Mouse (Mus musculus) lung, embryonic 14.5 days (tissue): ENCODE results near the gene Slc16a5. TPM values are rescaled to one million over a fixed set of nuclear protein-coding genes. Genes with fewer than 3 reads are reported as not detected.

Source experiments
- ATAC-seq: fragments of 200-750 bp; cut with Nextera tagmentation; 2 replicates; pipeline ENCODE4 v1.8.0; 2017; ENCODE audit warnings: mild to moderate bottlenecking, moderate TSS enrichment, moderate library complexity; ENCODE audit not compliant: insufficient read depth
- DNase-seq: peaks from one replicate; pipeline ENCODE4 v3.0.0-alpha.2; 2015
- H3K27ac ChIP-seq: fragments of 300-500 bp; sonication (generic); 2 replicates; pipeline ENCODE4 v1.5.1; 2014; ENCODE audit warnings: low read depth, mild to moderate bottlenecking, moderate library complexity
- H3K27me3 ChIP-seq: fragments of 300-500 bp; sonication (generic); 2 replicates; pipeline ENCODE4 v1.6.1; 2014; ENCODE audit warnings: low read length, control low read depth; ENCODE audit not compliant: insufficient read depth
- H3K36me3 ChIP-seq: fragments of 300-500 bp; sonication (generic); 2 replicates; pipeline ENCODE4 v1.6.1; 2014; ENCODE audit warnings: control low read depth; ENCODE audit not compliant: insufficient read depth
- H3K4me1 ChIP-seq: fragments of 300-500 bp; sonication (generic); 2 replicates; pipeline ENCODE4 v1.6.1; 2014; ENCODE audit warnings: antibody characterized with exemption, control low read depth; ENCODE audit not compliant: insufficient read depth
- H3K4me2 ChIP-seq: fragments of 300-500 bp; sonication (generic); 2 replicates; pipeline ENCODE4 v1.6.1; 2014; ENCODE audit warnings: mild to moderate bottlenecking
- H3K4me3 ChIP-seq: fragments of 300-500 bp; sonication (generic); 2 replicates; pipeline ENCODE4 v1.5.1; 2014; ENCODE audit warnings: low read depth, low read length
- H3K9ac ChIP-seq: fragments of 300-500 bp; sonication (generic); 2 replicates; pipeline ENCODE4 v1.6.1; 2014
- H3K9me3 ChIP-seq: fragments of 300-500 bp; sonication (generic); 2 replicates; pipeline ENCODE4 v1.6.1; 2016; ENCODE audit warnings: low read depth, low read length, control low read depth
- CTCF ChIP-seq: IDR thresholded peaks from 2 replicates; pipeline ENCODE4 v1.5.1; 2016; ENCODE audit warnings: antibody characterized with exemption, low read depth
- WGBS: fragments of 180-500 bp; shearing (Covaris S2); extraction: QIAGEN DNeasy Blood & Tissue Kit; methylation state at CpG from one replicate; pipeline ENCODE4 v1.1.7; 2014; 5-methylcytosine and 5-hydroxymethylcytosine counted together
- polyA plus RNA-seq: library from polyadenylated mRNA; unstranded; fragments of >200 nt; fragmentation: Nextera tagmentation; extraction: Ambion mirVana; gene quantifications from 2 replicates; pipeline ENCODE4 v1.2.1, GENCODE M21; 2014

Slc16a5 gene
- polyA plus RNA-seq, 1 experiment from 2014 or later, result 0.28 TPM

DNA sequence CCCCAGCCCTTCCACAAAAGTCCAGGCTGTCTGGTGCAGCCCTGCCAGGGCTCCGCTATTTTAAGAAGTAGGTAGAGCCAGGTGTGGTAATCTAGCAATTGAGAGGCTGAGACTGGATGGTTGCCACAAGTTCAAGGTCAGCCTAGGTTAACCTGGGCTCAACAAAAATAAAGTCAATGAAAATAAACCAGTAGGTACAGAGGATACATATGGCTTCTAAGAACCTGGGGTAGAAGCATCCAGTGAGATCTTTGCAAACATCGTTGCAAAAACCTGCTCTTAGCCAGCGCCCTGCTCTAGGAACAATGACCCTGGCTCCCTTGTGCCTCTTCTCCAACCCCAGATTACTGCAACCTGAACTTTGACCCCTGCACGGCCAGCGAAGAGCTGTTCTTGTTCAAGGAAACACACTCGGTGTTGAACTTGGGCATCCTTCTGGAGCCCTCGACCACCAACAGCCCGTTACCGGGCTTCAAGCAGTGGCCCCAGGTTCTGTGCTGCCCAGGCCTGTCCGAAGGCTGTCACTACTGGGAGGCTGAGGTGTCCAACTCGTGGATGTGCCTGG is 14.9 kb upstream of the Slc16a5 start:
- H3K36me3 ChIP-seq, result no peaks in the 10 kb centered on the region
- WGBS, result 75% methylated on average over 11 of the region's 11 CpGs
- ATAC-seq, result no peak
- H3K4me2 ChIP-seq, result no peak overlapping the region
- no peaks in the 10 kb centered on the region for H3K9me3 ChIP-seq
- H3K4me1 ChIP-seq, result no peaks in the 10 kb centered on the region
- DNase-seq, result no peak
- no peak overlapping the region for H3K4me3 ChIP-seq
- no peaks in the 10 kb centered on the region for H3K27me3 ChIP-seq
- H3K9ac ChIP-seq, result no peak overlapping the region
- TF ChIP-seq CTCF, result no peak
- no peak overlapping the region for H3K27ac ChIP-seq

GRCm38 (mm10) chr11:115448075-115448474 is 14.2 kb upstream of the Slc16a5 start:
- Histone ChIP-seq H3K4me3 (no peak overlapping the region), H3K4me2 (no peak overlapping the region), H3K9ac (no peak overlapping the region), H3K27me3 (no peaks in the 10 kb centered on the region), H3K4me1 (no peaks in the 10 kb centered on the region), H3K9me3 (no peaks in the 10 kb centered on the region), H3K27ac (no peak overlapping the region), H3K36me3 (no peaks in the 10 kb centered on the region)
- no peak for TF ChIP-seq CTCF
- DNase-seq (no peak), ATAC-seq (no peak)
- WGBS, result 82% methylated on average over 16 of the region's 16 CpGs

GRCm38 (mm10) chr11:115448998-115449397 is 13.3 kb upstream of the Slc16a5 start:
- no peaks in the 10 kb centered on the region for H3K36me3 ChIP-seq
- no peak overlapping the region for H3K4me2 ChIP-seq
- H3K4me3 ChIP-seq, result no peak overlapping the region
- TF ChIP-seq CTCF, result no peak
- no peak for ATAC-seq
- H3K4me1 ChIP-seq, result no peaks in the 10 kb centered on the region
- no peak overlapping the region for H3K9ac ChIP-seq
- WGBS, result 57% methylated on average over 7 of the region's 7 CpGs
- H3K9me3 ChIP-seq, result no peaks in the 10 kb centered on the region
- no peak overlapping the region for H3K27ac ChIP-seq
- no peak for DNase-seq
- no peaks in the 10 kb centered on the region for H3K27me3 ChIP-seq

- Histone ChIP-seq H3K9me3 (no peaks in the 10 kb centered on the region), H3K27ac (no peak overlapping the region), H3K4me1 (no peaks in the 10 kb centered on the region), H3K9ac (no peak overlapping the region), H3K36me3 (no peaks in the 10 kb centered on the region), H3K27me3 (no peaks in the 10 kb centered on the region), H3K4me2 (no peak overlapping the region), H3K4me3 (no peak overlapping the region)
- DNase-seq, result no peak
- no peak for ATAC-seq
- 76% methylated on average over 7 of the region's 7 CpGs for WGBS
- TF ChIP-seq CTCF, result no peak
Measured at GRCm38 (mm10) chr11:115450176-115450575, 12.1 kb upstream of the Slc16a5 start.

GRCm38 (mm10) chr11:115451781-115452241 is 10.5 kb upstream of the Slc16a5 start:
- no peak overlapping the region for H3K4me2 ChIP-seq
- no peak for DNase-seq
- ATAC-seq, result no peak
- no peaks in the 10 kb centered on the region for H3K36me3 ChIP-seq
- H3K9me3 ChIP-seq, result no peaks in the 10 kb centered on the region
- no peaks in the 10 kb centered on the region for H3K4me1 ChIP-seq
- no peaks in the 10 kb centered on the region for H3K27me3 ChIP-seq
- no peak for TF ChIP-seq CTCF
- H3K4me3 ChIP-seq, result no peak overlapping the region
- 79% methylated on average over 8 of the region's 8 CpGs for WGBS
- H3K27ac ChIP-seq, result no peak overlapping the region
- H3K9ac ChIP-seq, result no peak overlapping the region

- Histone ChIP-seq H3K9ac (no peak overlapping the region), H3K36me3 (no peaks in the 10 kb centered on the region), H3K27me3 (no peaks in the 10 kb centered on the region), H3K4me2 (no peak overlapping the region), H3K9me3 (no peaks in the 10 kb centered on the region), H3K4me3 (no peak overlapping the region), H3K4me1 (no peaks in the 10 kb centered on the region), H3K27ac (no peak overlapping the region)
- ATAC-seq (no peak), DNase-seq (no peak)
- whole genome bisulfite sequencing, result 79% methylated on average over 7 of the region's 7 CpGs
- no peak for TF ChIP-seq CTCF
Measured at GRCm38 (mm10) chr11:115452281-115452860, 9.9 kb upstream of the Slc16a5 start.

DNA sequence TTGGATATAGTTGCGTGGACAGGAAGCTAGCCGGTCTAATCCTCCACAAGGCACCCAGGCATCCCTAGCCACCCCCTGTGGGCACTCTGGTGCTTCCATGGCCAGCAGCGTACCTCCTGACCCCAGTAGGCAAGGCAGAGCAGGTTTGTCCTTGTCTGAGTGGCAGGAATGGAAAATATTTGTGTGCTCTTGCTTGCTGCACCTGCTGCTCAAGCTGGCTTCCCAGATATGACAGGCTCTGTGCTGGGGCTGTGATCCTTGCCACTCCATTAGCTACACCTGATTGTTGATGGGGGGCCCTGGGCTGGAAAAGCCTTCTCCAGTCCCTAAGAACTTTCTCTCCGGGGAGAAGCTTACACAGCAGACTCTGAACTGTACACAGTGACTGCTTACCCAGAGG is 9.0 kb upstream of the Slc16a5 start:
- no peak overlapping the region for H3K4me3 ChIP-seq
- ATAC-seq (no peak), DNase-seq (no peak)
- no peak for TF ChIP-seq CTCF
- H3K27me3 ChIP-seq, result no peaks in the 10 kb centered on the region
- no peaks in the 10 kb centered on the region for H3K9me3 ChIP-seq
- H3K9ac ChIP-seq, result no peak overlapping the region
- no peak overlapping the region for H3K27ac ChIP-seq
- H3K4me1 ChIP-seq, result no peaks in the 10 kb centered on the region
- H3K36me3 ChIP-seq, result no peaks in the 10 kb centered on the region
- 52% methylated on average over 4 of the region's 4 CpGs for WGBS
- H3K4me2 ChIP-seq, result no peak overlapping the region
